Mouse (Mus musculus) retina, embryonic 14.5 days (tissue): Measurements from ENCODE around the gene Olfr1111.
"Not testable (repeated sequence)": the region's sequence is repeated elsewhere in the genome, so short reads cannot be mapped to it uniquely, and the experiment has no call there.

Source experiments
- DNase-seq: peaks from one replicate; pipeline ENCODE4 v3.0.0-alpha.2; 2015; ENCODE audit warnings: low spot score

Gene Olfr1111

GRCm38 (mm10) chr2:87152524-87152923 is at the start of gene Olfr1111:
TSS of gene Olfr1111 (minus strand) at chr2:87152624.
- no peak for DNase-seq

GRCm38 (mm10) chr2:87187498-87187897 is 35.1 kb upstream of the Olfr1111 start, which contains the start of gene Olfr1112:
TSS of gene Olfr1112 (plus strand) at chr2:87187798.
- DNase-seq, result no peak

GRCm38 (mm10) chr2:87167731-87168130 is 15.3 kb upstream of the Olfr1111 start:
- DNase-seq, result not testable (repeated sequence)

GRCm38 (mm10) chr2:87140200-87140599 is 12.2 kb downstream of the Olfr1111 start, which contains the start of gene Olfr1110:
TSS of gene Olfr1110 (minus strand) at chr2:87140300.
- no peak for DNase-seq

GRCm38 (mm10) chr2:87114467-87114866 is 38.0 kb downstream of the Olfr1111 start, which contains the start of gene Olfr259:
TSS of gene Olfr259 (minus strand) at chr2:87114567.
- DNase-seq, result no peak
